Mouse (Mus musculus) limb, embryonic 10.5 days (tissue): Measurements from ENCODE around the gene Cst13. TPM values are rescaled to one million over a fixed set of nuclear protein-coding genes. Genes with fewer than 3 reads are reported as not detected.

Experiments
- DNase-seq: peaks from one replicate; pipeline ENCODE4 v3.0.0-alpha.2; 2017; ENCODE audit warnings: low spot score
- H3K27ac ChIP-seq: fragments of 300-500 bp; sonication (generic); 2 replicates; pipeline ENCODE4 v1.5.1; 2016; ENCODE audit warnings: mild to moderate bottlenecking
- H3K27me3 ChIP-seq: fragments of 300-500 bp; sonication (generic); 2 replicates; pipeline ENCODE4 v1.6.1; 2016; ENCODE audit warnings: low read depth, mild to moderate bottlenecking; ENCODE audit not compliant: poor library complexity, severe bottlenecking
- H3K36me3 ChIP-seq: fragments of 300-500 bp; sonication (generic); 2 replicates; pipeline ENCODE4 v1.6.1; 2016; ENCODE audit warnings: mild to moderate bottlenecking, moderate library complexity
- H3K4me1 ChIP-seq: fragments of 300-500 bp; sonication (generic); 2 replicates; pipeline ENCODE4 v1.6.1; 2016
- H3K4me3 ChIP-seq: fragments of 300-500 bp; sonication (generic); 2 replicates; pipeline ENCODE4 v1.5.1; 2016; ENCODE audit warnings: mild to moderate bottlenecking, moderate library complexity
- H3K9me3 ChIP-seq: fragments of 300-500 bp; sonication (generic); replicated peaks from 2 replicates; pipeline ENCODE4 v1.6.1; 2016; ENCODE audit warnings: mild to moderate bottlenecking
- WGBS: fragments of 180-500 bp; shearing (Covaris S2); methylation state at CpG from one replicate; pipeline ENCODE4 v1.1.7; 2016; 5-methylcytosine and 5-hydroxymethylcytosine counted together
- polyA plus RNA-seq: library from polyadenylated mRNA; unstranded; fragments of >200 nt; fragmentation: Nextera tagmentation; extraction: Ambion mirVana; gene quantifications from 2 replicates; pipeline ENCODE4 v1.2.1, GENCODE M21; 2016

Cst13 gene
- polyA plus RNA-seq, 1 experiment from 2014 or later, result not detected

GRCm38 (mm10) chr2:148856630-148857400 is 36.9 kb downstream of the Cst13 start:
- H3K9me3 ChIP-seq, result no peaks in the 10 kb centered on the region

DNA sequence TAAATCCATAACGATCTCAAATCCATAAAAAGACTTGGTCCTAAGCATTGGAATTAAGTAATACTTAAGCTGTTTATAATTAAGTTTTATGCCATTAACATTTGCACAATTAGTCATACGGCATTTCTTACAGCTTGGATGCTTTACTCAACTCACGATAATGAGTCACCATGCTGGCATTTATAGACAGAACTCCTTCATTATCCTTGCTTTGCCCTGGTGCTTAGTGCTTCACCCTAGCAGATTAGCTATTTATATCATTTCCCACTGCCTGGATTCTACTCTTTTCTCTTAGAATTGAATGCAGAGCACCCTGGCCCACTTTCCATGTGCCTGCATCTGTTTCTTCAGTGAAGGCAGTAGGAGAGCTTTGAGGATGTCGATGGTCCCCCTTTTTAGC is 37.6 kb downstream of the Cst13 start:
- H3K27ac ChIP-seq, result no peak overlapping the region
- no peaks in the 10 kb centered on the region for H3K9me3 ChIP-seq
- no peaks in the 10 kb centered on the region for H3K4me1 ChIP-seq
- H3K27me3 ChIP-seq, result no peaks in the 10 kb centered on the region
- H3K36me3 ChIP-seq, result no peaks in the 10 kb centered on the region
- H3K4me3 ChIP-seq, result no peak overlapping the region
- no peak for DNase-seq
- WGBS, result 91% methylated on average over 4 of the region's 4 CpGs

More at GRCm38 (mm10) chr2:148856630-148857400, 36.9 kb downstream of the Cst13 start:
- H3K36me3 ChIP-seq, result no peaks in the 10 kb centered on the region
- 76% methylated on average over 8 of the region's 8 CpGs for WGBS
- no peaks in the 10 kb centered on the region for H3K27me3 ChIP-seq
- H3K27ac ChIP-seq, result no peak overlapping the region
- H3K4me3 ChIP-seq, result no peak overlapping the region
- no peak for DNase-seq
- no peaks in the 10 kb centered on the region for H3K4me1 ChIP-seq

DNA sequence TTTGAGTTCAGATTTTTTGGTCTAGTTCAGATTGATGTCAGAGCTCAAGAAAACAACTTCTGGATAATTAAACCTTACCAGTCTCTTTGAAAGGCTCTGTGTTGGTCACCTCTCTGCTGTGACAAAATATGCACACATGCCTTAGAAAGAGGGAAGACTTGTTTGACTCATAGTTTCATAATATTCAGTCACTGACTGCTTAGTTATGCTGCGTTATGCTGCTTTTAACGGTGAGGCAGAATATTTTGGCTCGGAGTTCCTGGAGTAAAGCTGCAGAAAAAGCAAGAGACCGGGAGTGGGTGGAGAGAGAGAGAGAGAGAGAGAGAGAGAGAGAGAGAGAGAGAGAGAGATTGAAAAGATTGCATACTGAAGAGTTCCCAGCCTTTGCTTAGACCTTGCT is 41.1 kb downstream of the Cst13 start:
- H3K4me3 ChIP-seq, result no peak overlapping the region
- H3K4me1 ChIP-seq, result no peaks in the 10 kb centered on the region
- no peak for DNase-seq
- no peaks in the 10 kb centered on the region for H3K9me3 ChIP-seq
- H3K36me3 ChIP-seq, result no peaks in the 10 kb centered on the region
- 94% methylated on average over 4 of the region's 4 CpGs for WGBS
- no peaks in the 10 kb centered on the region for H3K27me3 ChIP-seq
- H3K27ac ChIP-seq, result no peak overlapping the region

DNA sequence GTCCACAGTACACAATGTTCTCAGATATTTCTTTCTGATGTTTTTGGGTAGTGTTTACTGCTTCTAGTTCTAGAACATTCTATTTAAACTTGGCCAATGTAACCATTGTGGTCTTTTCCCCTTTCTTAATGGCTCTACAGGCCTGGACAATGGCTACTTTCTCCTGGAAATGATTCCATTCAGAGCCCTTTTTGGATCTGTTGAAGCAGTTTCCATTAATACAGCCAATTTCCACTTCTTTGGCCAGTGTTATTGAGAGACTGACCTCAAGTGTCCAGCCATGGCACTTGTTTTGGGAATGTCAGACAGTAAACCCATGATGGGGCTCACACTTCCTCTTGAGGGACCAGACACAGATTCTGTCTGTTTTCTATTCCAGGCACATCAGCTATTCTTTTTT is 41.8 kb downstream of the Cst13 start:
- Histone ChIP-seq H3K4me3 (no peak overlapping the region), H3K36me3 (no peaks in the 10 kb centered on the region), H3K27me3 (no peaks in the 10 kb centered on the region), H3K4me1 (no peaks in the 10 kb centered on the region), H3K9me3 (no peaks in the 10 kb centered on the region), H3K27ac (no peak overlapping the region)
- DNase-seq, result no peak

DNA sequence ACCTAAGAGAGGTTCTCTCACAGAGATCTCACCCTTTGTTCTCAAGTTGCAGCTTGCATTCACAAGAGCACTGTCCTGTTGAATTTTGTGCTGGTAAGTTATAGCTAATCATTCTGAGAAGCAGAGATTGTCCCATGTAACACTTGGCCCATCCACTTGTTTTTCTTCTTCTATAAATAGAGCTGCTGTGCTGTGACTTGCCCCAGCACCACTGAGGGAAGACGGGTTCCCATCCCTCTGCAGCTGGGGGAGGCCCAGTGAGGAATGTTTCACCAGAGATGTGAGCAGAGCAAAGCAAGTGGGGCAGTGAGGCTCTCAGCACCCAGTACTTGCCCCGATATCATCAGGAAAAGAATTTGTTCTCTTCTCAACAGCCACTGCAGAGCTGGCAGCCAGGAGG is 45.1 kb downstream of the Cst13 start, which contains the start of gene 9230104L09Rik:
Gene 9230104L09Rik (minus strand): TSS at position 73 of the 400 bp plus-strand sequence.
- WGBS, result 70% methylated on average over 2 of the region's 2 CpGs
- no peak within 1 kb of the TSS for H3K4me3 ChIP-seq

DNA sequence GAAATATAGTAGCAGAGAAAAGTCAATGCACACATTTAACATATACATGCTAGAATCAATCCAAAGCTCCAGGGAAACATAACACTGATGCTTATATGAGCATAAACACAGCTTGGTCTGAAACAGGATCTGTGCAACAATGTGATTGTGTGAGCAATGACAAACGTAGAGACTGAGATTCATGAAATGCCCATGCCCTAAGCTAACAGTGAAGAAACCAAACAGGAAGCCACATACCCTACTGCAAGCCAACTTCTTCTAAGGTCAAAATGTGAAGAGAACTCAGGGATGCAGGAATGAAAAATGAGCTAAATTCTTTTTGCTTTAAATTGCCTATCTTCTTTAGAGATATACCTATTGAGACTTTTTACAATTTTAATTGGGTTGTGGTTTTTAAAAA is 49.1 kb downstream of the Cst13 start:
- Histone ChIP-seq H3K27ac (no peak overlapping the region), H3K27me3 (no peaks in the 10 kb centered on the region), H3K4me1 (peaks cover 12% of the 10 kb centered on the region), H3K9me3 (no peaks in the 10 kb centered on the region), H3K36me3 (peaks cover 29% of the 10 kb centered on the region), H3K4me3 (no peak overlapping the region)
- no peak for DNase-seq
- 86% methylated on average over 1 of the region's 1 CpGs for WGBS

More for the DNA sequence above, 45.1 kb downstream of the Cst13 start, which contains the start of gene 9230104L09Rik:
- H3K27ac ChIP-seq, result no peak within 1 kb of the TSS
- H3K9me3 ChIP-seq, result no peaks in the 10 kb centered on the region
- H3K27me3 ChIP-seq, result no peaks in the 10 kb centered on the region
- H3K36me3 ChIP-seq, result no peaks in the 10 kb centered on the region
- no peak for DNase-seq
- H3K4me1 ChIP-seq, result no peaks in the 10 kb centered on the region

GRCm38 (mm10) chr2:148870526-148870925 is 50.6 kb downstream of the Cst13 start:
- H3K36me3 ChIP-seq, result peaks cover 29% of the 10 kb centered on the region
- WGBS, result 93% methylated on average over 3 of the region's 3 CpGs
- no peaks in the 10 kb centered on the region for H3K9me3 ChIP-seq
- H3K27me3 ChIP-seq, result no peaks in the 10 kb centered on the region
- H3K27ac ChIP-seq, result no peak overlapping the region
- no peak for DNase-seq
- peaks cover 21% of the 10 kb centered on the region for H3K4me1 ChIP-seq
- H3K4me3 ChIP-seq, result no peak overlapping the region

GRCm38 (mm10) chr2:148872860-148873259 is 53.0 kb downstream of the Cst13 start:
- 90% methylated on average over 4 of the region's 4 CpGs for WGBS
- no peak for DNase-seq
- Histone ChIP-seq H3K27me3 (no peaks in the 10 kb centered on the region), H3K36me3 (peaks cover 29% of the 10 kb centered on the region), H3K4me3 (no peak overlapping the region), H3K27ac (no peak overlapping the region), H3K9me3 (no peaks in the 10 kb centered on the region), H3K4me1 (peaks cover 29% of the 10 kb centered on the region)

- Histone ChIP-seq H3K9me3 (no peaks in the 10 kb centered on the region), H3K4me1 (peaks cover 38% of the 10 kb centered on the region), H3K4me3 (peak overlapping the region; percentile 85), H3K36me3 (peaks cover 29% of the 10 kb centered on the region), H3K27me3 (no peaks in the 10 kb centered on the region), H3K27ac (peak overlapping the region; percentile 94; the same call in 1 of the 2 replicates)
- no peak for DNase-seq
- 62% methylated on average over 3 of the region's 3 CpGs for WGBS
Measured at GRCm38 (mm10) chr2:148874224-148874616, 54.3 kb downstream of the Cst13 start.

GRCm38 (mm10) chr2:148874617-148875334 is 54.9 kb downstream of the Cst13 start:
- Histone ChIP-seq H3K36me3 (peaks cover 29% of the 10 kb centered on the region), H3K9me3 (no peaks in the 10 kb centered on the region), H3K27ac (peak overlapping the region; percentile 94), H3K4me1 (peaks cover 40% of the 10 kb centered on the region), H3K4me3 (peak overlapping the region; percentile 85), H3K27me3 (no peaks in the 10 kb centered on the region)
- under 1% methylated on average over 34 of the region's 34 CpGs for WGBS
- DNase-seq, result no peak

- under 1% methylated on average over 19 of the region's 19 CpGs for WGBS
- peak within 1 kb of the TSS; percentile 85 for H3K4me3 ChIP-seq
Measured at GRCm38 (mm10) chr2:148875335-148875811, 55.5 kb downstream of the Cst13 start, which contains the start of gene Cst3. TSS of gene Cst3 (minus strand) at chr2:148875692.

GRCm38 (mm10) chr2:148877016-148877770 is 57.3 kb downstream of the Cst13 start:
- no peak overlapping the region for H3K4me3 ChIP-seq
- H3K27ac ChIP-seq, result no peak overlapping the region
- H3K36me3 ChIP-seq, result peaks cover 9% of the 10 kb centered on the region
- H3K27me3 ChIP-seq, result no peaks in the 10 kb centered on the region
- H3K9me3 ChIP-seq, result no peaks in the 10 kb centered on the region
- 66% methylated on average over 3 of the region's 3 CpGs for WGBS
- H3K4me1 ChIP-seq, result peaks cover 40% of the 10 kb centered on the region
- DNase-seq, result no peak

More at GRCm38 (mm10) chr2:148875335-148875811, 55.5 kb downstream of the Cst13 start, which contains the start of gene Cst3:
- Histone ChIP-seq H3K27me3 (no peaks in the 10 kb centered on the region), H3K27ac (peak within 1 kb of the TSS; percentile 94), H3K36me3 (peaks cover 27% of the 10 kb centered on the region), H3K9me3 (no peaks in the 10 kb centered on the region), H3K4me1 (peaks cover 40% of the 10 kb centered on the region)
- peak; percentile 93 for DNase-seq
